Mouse (Mus musculus) heart, adult 9 months (tissue): ENCODE results near the gene Bcl2a1c.
A peak's percentile ranks its signal among the peaks of the same experiment; 100 is the strongest.
"Not testable (repeated sequence)": the region's sequence is repeated elsewhere in the genome, so short reads cannot be mapped to it uniquely, and the experiment has no call there.

Experiments used
- DNase-seq, 2 experiments: peaks; one replicate each; pipeline ENCODE4 v3.0.0; 2022; ENCODE audit warnings: low spot score in 2 of 2

Gene Bcl2a1c

GRCm38 (mm10) chr9:114329855-114330254, at the start of gene Bcl2a1c:
Bcl2a1c (plus strand) TSS chr9:114330135.
- not testable (repeated sequence) for DNase-seq

GRCm38 (mm10) chr9:114305957-114306356, 24.0 kb upstream of the Bcl2a1c start:
- DNase-seq, result not testable (repeated sequence)

DNA sequence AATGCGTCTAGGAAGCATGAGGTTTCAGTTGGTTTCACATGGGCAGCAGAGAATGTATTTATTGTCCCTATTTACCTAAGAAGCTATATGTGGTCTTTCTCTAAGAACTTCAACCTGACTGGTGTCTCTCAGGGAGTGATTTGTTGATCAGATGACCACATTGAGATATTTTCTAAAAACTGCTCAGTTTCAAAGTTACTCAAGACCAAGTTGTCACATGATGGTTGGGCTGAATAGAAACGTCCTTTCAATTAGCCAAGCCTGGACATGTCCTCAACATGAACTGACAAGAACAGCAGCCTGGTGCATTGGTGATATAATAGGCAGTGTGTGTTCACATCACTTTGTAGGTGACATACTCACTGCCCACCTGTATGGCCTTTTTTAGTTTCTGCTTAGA, 18.2 kb upstream of the Bcl2a1c start:
- DNase-seq, result not testable (repeated sequence)

DNA sequence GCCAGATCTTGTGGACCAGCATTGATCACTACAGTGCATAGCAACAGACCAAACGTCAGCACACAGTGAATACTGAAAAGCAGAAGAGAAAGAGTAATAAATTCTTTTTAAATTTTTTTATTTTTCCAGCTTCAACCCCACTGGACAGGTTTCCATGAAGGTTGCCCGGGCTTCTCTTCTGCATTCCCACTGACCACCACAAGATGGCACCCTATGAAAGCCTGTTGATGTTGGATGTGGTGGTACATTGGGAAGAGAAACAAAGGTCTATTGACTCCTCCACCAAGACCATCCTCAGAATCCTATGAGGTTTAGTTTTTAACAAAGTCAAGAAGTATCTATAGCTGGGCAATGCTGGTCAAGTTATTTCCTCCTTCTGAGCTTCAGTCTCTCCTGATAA, 11.9 kb upstream of the Bcl2a1c start:
- peak in 1 of 2 experiments; percentile 23 for DNase-seq

DNA sequence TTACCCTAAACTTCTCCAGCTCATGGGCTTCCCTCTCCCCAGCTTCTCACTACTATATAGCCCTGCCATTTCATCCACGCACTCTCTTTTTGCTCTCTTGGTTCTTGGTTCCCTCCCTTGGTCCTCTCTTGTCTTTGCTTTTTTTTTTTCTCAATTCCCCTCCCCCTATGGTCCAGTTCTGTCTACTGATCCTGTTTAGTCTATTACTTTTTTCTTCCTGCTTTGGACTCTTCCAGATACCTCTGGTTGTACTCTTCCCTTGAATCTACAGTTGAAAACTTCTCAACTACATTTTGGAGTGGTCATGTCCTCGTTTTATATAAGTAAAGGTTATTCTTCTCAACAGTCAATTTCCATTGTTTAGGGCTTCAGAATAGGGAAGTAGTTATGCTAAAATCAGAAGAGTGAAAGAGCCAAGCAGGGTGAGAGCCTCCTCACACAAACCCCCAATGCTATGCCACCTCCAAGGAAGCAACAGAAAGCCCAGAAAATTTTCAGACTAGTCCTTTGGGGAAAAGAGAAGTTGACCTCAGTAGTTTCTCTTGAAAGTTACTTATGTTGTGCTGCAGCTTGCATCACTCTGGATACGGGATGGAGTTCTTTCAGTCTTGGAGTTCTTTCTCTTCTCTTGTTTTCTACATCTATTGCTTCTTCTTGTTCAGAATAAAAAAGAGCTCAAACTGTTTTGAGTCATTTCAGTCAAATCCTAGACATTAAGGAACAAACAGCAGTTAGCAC, 3.8 kb upstream of the Bcl2a1c start:
- no peak for DNase-seq

DNA sequence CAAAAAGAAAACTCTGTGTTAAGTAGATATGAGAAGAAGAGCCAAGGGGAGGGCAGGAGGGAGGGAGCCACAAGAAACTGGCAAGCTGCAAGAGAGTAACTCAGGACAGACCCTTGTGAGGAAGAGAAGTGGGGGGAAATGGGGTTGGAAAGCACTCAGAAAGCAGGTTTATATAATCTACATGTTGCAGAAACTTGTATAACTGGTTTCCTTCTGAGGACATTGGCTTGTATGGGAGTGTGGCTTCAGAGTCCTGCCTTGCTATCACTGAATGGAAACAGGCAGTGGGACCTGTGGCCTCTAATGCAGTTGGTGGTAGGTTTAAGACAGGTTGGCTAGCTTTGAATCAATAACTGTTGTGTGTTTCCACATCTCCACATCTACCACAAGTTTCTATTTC, 1.6 kb upstream of the Bcl2a1c start:
- not testable (repeated sequence) for DNase-seq

- DNase-seq, result peak; percentile 73 to 82
These were observed 38.0 kb downstream of the Bcl2a1c start for GRCm38 (mm10) chr9:114367783-114368470.

GRCm38 (mm10) chr9:114368471-114368858, 38.5 kb downstream of the Bcl2a1c start:
- DNase-seq, result no peak

- not testable (repeated sequence) for DNase-seq
These were observed 39.5 kb downstream of the Bcl2a1c start for GRCm38 (mm10) chr9:114369389-114369788.

- not testable (repeated sequence) for DNase-seq
These were observed 41.8 kb downstream of the Bcl2a1c start for GRCm38 (mm10) chr9:114371717-114372116.

DNA sequence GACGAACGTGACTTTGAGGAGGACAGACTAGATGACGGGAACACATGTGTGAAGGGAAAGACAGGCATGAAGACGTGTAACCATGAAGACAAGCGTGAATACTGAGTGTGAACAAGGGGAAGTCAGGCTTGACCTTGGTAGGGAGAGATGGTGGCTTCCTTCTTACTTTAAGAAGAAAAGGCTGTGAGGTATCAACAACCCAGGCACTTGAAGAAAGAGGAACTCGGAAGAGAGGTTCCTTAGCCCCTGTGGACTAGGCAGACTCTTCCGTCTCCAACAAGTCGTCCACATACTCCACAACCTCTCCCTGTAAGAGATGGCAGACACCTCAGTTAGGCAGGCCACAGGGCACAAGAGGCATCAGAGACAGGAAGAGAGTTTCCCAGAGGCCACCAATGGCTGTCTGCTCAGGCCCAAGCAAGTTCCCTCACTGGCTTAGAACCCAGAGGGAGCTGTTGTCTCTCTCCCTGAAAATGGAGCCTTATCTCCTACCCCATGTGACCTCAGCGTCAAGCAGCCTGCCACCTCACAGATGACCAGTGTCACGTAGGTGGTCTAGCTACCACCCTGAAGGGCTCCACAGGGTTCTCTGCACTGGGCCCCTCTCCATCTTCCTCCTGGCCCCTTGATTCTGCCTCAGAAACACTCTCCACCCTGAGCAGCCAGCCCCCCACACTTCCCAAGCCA, 45.5 kb downstream of the Bcl2a1c start:
- DNase-seq, result no peak

DNA sequence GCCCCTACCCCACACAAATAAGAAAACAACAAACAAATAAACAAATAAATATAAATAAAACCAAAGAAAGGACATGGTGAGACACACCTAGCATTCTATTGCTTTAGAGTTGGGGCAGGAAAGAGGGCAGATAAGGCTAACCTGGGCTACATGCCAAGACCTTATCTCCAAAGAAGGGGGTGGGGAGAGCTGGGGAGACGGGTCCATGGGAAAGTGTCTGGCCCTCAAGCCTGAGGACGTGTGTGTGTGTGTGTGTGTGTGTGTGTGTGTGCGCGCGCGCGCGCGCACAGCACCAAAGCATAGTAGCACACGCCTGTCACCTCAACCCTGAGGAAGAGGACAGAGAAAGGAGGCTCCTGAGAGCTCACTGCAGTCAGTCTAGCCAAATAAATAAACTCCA, 47.2 kb downstream of the Bcl2a1c start:
- peak in 1 of 2 experiments; percentile 31 for DNase-seq

DNA sequence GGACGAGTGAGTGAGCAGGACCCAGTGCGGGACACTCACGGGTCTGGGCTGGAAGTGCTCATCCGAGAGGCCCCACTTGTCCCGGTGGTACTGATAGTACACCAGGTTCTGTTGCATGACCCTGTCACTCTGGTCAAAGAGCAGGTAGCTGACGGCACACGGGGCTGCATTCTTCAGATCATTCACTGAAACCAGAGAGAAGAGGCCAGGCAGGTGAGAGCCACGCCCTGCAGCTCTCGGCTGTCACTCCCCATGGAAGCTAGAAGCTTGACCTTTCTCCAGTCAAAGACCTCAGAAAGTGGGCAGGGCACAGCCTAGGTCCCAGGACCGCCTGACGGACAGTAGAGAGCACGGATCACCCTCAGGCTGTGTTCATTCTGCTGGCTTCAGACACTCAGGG, 49.9 kb downstream of the Bcl2a1c start:
- no peak for DNase-seq
